Mouse (Mus musculus) testis, postnatal 14 days (tissue): ENCODE results near the gene Gm20721.
"Not testable (repeated sequence)": the region's sequence is repeated elsewhere in the genome, so short reads cannot be mapped to it uniquely, and the experiment has no call there.

Source experiments
- DNase-seq: peaks from one replicate; pipeline ENCODE4 v3.0.0; 2021; ENCODE audit warnings: low spot score

Gene Gm20721

GRCm38 (mm10) chr2:174329663-174330615 lies 16.6 kb downstream of the Gm20721 start:
- peak; percentile 75 for DNase-seq

DNA sequence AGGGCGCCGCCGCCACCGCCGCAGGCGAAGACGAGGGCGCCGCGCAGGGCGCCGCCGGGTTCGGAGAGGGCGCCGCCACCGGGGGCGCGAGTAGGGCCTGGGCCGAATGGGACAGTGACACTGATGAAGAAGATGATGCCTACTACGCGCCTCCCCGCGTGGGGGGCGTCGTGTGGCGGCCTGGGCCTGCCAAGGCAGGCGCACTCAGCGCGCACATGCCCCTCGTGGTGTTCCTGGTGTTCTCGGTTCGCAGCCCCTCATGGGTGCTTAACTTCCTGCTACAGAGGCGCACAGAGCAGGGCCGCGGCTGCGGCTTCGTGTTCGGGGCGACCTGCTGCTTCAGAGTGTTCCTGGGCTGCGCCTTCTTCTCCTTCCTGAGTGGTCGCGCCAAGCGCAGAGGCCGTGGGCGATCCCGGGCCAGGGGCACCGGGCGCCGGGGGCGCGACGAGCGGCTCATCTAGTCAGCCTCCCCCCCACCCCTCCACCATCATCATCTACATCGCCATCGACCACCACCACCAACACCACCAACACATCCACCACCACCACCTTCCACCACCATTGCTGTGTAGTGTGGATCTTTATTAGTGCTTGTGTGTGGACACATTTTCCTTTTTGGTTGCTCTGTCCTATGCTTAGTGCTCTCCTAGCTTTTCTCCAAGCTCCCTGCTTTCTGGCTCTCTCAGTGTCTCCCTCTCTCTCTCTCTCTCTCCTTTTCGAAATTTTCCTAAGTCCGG lies 17.4 kb downstream of the Gm20721 start:
- peak; percentile 34 for DNase-seq

- no peak for DNase-seq
These were observed 18.1 kb downstream of the Gm20721 start for GRCm38 (mm10) chr2:174328358-174328905.

DNA sequence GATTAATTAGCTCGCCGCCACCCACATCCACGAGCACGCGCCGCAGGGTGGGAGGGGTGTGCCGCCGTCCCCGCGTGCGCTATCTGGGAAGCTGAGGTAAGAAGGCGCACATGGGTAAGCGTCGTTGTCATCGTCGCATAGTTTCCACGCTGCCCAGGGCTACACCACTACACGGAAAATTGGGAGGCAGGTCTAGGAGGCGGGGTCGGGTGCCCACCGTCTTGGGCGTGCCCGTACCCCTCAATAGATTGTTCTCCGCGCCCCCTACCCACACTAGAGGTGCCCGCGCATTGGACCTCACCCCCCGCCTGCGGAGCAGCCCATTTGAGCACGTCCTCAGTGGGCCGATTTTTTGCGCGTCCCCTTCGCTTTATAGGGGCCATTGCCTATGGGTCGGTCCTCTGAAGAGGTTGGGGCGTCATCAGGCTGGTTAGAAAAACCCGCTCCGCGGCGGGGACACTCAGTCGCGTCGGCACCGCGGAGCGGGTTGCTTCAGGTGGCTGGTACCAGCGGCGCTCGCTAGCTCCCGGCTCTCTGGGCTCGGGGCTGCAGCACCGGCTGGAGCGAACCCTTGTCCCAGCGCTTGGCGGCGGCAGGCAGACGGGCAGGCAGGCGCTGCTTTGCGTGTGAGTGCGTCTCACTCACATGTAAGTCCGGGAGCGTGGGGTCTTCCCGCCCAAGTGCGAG lies 19.1 kb downstream of the Gm20721 start:
- DNase-seq = peak; percentile 49

DNA sequence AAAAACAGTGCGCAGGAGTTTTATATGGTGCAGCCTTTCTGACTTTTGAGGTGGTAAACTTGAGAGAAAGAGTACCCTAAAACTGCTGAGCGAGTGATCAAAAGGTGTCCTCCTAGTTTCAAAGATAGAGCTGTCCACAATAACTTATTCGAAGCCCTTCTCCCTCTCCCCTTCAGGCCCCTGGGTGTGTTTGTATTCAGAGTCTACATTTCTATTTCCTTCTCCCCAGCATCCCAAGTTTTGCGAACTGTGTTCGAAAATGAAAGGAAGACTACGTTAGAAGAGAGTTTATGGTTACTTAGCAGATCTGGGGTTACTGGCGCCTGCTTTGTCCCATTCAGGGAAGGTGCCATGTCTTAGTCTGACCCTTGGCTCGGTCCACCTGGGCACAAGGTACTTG lies 20.0 kb downstream of the Gm20721 start:
- DNase-seq = no peak

GRCm38 (mm10) chr2:174325989-174326388 lies 20.5 kb downstream of the Gm20721 start:
- DNase-seq = no peak

GRCm38 (mm10) chr2:174316661-174317060 lies 29.9 kb downstream of the Gm20721 start:
- no peak for DNase-seq

- not testable (repeated sequence) for DNase-seq
These were observed 31.1 kb downstream of the Gm20721 start for GRCm38 (mm10) chr2:174315445-174315844.

GRCm38 (mm10) chr2:174312661-174313060 lies 33.9 kb downstream of the Gm20721 start:
- DNase-seq = no peak

DNA sequence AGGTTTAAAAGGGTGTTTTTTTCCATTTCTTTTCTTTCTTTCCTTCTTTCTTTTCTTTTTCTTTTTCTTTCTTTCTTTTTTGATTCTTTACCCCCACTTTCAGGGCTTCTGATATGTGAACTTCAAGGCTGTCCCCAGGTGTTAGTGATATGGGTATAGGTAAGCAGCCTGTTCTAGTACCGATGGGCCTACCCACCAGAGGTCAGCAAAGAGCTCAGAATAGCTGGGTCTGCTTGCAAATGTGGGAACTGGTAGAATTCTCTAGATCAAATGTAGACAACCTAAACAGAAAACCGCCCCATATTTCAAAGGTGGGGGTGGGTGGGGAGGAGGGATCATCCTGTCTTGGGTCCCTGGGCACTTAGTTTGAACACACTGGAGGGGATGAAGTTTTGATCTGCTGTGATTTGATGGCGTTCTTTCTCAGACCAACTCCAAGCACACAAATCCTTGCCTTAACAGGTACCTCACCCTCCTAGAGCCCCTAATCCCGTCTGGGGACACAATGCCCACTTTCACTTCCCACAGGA lies 34.3 kb downstream of the Gm20721 start:
- peak; percentile 43 for DNase-seq

DNA sequence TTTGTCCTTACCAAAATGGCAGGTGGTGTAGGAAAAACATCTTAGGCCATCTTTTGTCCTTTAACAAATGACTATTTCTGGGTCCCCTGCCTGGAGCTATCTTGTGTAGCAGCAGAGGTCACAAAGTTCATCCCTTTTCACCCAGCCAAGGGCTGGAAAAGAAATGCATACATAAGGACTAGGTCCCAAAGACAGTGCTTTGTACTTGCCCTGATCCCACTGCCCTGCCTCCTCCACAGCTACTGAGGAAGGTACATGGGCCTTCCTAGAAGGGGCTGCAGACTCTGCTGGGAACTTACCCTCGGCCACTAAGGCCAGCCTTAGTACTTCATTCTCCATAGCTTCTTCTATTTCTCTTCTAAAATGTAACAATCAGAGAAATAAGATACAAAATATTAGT lies 34.9 kb downstream of the Gm20721 start:
- no peak for DNase-seq

DNA sequence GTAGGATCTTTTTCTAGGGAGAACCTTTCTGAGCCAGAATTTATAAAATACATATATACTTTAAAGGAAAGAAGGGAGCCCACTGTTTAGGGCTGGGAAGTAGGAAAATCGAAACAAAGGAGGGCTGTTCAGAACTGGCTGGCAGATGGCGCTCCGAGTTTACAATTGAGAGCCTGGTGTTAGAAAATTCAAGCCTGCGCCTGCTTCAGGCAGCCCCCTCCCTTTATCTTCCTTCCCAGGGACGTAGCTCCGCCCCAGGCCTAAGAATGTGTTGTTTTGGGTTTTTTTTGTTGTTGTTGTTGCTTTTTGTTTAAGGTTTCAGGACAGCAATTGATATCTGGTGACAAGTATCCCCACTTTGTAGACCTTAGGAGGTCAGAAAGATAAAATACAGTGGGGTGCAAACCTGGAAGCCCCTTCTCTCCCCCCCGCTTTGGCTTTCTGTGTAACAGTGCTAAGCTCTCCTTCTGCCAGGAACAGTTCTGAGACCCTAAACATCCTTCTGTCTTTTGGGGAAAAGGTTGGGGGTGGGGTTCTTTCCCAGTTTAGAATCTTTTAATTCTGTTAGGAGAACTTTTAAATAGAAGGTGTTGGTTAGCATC lies 35.5 kb downstream of the Gm20721 start:
- no peak for DNase-seq

DNA sequence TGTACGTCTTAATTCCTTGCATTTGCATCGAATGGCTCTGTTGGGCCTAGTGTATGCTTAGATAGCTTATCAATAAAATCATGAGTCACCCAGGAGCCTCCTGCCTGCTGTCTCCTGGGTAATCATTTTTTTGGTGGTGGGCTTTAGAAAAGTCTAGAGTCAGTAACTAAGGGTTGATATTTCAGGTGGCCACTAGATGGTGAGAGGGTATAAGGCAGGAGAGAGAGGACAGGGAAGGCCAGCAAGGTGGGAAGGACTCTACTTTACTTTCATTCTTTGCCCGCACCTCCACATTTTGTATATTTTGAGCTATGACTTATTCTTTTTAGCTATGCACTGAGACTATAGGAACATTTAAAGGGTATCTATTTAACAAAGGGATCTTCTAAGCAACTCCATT lies 38.6 kb downstream of the Gm20721 start:
- no peak for DNase-seq

DNA sequence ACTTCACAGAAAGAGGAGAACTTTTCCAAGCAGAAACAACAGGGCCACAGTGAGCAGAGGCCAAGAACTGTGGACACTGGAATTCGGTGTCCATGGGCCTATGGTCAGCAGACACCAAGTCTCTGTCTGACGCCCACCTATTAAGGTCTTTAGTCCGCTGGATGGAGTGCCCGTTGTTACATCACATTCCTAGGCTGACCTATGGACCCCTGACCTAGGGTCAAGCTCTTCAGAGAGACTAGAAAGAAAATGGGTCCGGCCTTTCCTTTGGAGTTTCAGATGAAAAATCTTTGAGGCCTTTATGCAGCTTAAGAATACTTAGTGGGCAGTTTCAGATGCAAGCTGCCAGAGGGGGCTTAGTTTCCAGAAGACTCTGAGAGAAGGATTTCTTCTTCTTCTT lies 40.9 kb downstream of the Gm20721 start:
- DNase-seq = no peak

DNA sequence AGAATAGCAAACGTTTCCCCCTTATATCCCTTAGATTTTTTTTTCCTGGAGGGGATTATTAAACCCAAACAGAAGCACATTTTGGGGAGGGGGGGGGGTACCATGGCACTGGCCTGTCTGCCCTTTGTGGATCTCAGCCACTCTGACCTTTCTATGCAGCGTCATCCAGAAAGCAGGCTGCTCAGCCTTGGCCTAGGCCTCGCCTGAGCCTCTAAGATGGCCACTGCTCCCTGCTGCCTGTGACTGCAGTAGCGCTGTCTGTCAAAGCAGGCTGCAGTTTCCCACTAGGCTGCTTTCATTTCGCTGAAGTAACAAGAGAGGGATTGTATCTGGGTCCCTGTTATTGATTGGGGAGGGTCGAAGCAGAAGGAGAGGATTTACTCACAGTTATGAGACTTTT lies 44.0 kb downstream of the Gm20721 start:
- DNase-seq = no peak

DNA sequence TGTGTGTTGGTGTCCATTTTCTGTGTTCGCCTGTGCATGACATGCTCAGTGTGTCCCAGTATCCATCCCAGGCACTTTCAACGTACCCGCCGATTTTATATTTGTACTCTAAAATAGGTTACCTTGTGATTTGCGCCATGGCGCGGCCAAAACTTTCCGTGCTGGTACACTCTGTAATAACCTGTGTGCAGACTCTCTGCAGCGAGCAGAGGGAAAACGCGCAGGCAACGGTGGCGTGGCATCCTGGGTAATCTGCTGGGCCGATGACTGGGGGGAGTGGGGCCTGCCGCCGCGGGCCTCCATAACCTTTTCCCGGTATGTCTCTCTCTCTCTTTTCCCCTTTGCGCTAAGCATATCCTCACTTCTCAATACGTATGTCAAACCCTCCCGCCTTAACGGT lies 45.8 kb downstream of the Gm20721 start:
- DNase-seq = no peak

GRCm38 (mm10) chr2:174300186-174300585 lies 46.3 kb downstream of the Gm20721 start:
- DNase-seq = peak; percentile 23

DNA sequence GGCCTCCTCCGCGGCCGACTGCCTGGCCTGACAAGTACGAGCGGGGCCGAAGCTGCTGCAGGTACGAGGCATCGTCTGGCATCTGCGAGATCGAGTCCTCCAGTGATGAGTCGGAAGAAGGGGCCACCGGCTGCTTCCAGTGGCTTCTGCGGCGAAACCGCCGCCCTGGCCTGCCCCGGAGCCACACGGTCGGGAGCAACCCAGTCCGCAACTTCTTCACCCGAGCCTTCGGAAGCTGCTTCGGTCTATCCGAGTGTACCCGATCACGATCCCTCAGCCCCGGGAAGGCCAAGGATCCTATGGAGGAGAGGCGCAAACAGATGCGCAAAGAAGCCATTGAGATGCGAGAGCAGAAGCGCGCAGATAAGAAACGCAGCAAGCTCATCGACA lies 46.7 kb downstream of the Gm20721 start:
- no peak for DNase-seq

- DNase-seq = no peak
These were observed 47.3 kb downstream of the Gm20721 start for GRCm38 (mm10) chr2:174299091-174299770.

DNA sequence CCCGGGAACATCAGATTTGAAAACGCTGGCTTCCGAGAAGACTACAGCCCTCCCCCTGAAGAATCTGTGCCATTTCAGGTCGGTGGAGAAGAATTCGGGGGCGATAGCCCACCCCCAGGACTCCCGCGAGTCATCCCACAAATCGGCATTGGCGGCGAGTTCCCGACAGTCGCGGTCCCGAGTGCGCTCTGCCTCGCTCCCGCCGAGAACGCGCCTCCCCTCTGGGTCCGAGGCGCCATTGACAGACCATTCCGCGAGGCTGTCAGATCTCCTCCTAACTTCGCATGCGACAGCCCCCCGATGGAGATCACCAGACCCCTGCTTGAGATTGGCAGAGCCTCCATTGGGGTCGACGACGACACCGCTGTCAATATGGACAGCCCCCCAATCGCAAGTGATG lies 48.0 kb downstream of the Gm20721 start:
- no peak for DNase-seq

DNA sequence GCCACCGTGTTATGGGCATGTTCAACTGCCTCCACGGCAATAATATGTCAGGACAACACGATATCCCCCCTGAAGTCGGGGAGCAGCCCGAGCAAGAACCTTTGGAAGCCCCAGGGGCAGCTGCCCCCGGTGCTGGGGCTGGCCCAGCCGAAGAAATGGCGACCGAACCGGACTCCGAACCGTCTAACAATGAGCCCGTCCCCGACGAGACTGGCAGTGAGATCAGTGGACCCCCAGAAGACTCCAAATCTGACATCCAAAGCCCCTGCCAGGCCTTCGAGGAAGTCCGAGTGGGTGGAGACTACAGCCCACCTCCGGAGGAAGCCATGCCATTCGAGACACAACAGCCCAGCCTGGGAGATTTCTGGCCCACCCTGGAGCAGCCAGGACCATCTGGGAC lies 48.7 kb downstream of the Gm20721 start:
- no peak for DNase-seq
